Mouse (Mus musculus): ENCODE measurements around the gene Krt72.

GRCm38 (mm10) chr15:101772080-101772710, 14.1 kb downstream of the Krt72 start:
- TF ChIP-seq CTCF (IDR thresholded peaks at IDR 0.05; ENCODE audit: low read depth, low read length) (0 out of 2 replicates have a peak, but pooled peaks have one; percentile 15), POLR2A (IDR thresholded peaks at IDR 0.05; ENCODE audit: borderline replicate concordance, low read depth, low read length) (no peak)
